Mouse (Mus musculus): ENCODE measurements at regions not wholly inside any gene's neighbourhood (a gene's known extent, or its start where the extent isn't known, plus 50 kb on each side); places are given as distances from the start of the nearest gene placed in this dataset.

DNA sequence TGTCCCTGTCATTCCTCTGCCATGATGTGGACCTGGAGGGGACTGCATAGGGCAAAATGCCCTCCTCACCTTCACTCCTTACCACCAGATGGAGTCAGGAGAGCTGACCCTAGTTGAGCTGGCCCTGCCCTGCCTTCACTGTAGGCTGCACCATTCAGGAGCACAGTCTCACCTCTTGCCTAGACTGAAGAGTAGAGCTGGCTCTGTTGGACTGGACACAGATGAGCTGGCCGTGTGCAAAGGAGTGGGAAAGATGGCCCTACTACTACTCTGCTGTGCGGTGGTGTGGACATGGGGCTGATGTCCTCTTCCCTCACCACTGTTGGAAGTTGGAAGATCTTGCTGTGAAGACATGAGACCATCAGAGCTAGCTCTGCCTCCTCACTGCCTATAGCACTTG lies 555.5 kb upstream of the Cdh18 start:
- no peak for TF ChIP-seq EP300 (IDR thresholded peaks at IDR 0.05; ENCODE audit: insufficient read depth, low read depth, low read length)
- no peak for TF ChIP-seq POLR2A (IDR thresholded peaks at IDR 0.05; ENCODE audit: insufficient read depth, low read length)
- TF ChIP-seq CTCF (IDR thresholded peaks at IDR 0.05; ENCODE audit: low read depth, low read length): no peak

Data from ES-Bruce4 (cell line).